Mouse (Mus musculus): ENCODE measurements around the gene Reck.
A peak's percentile ranks its signal among the peaks of the same experiment; 100 is the strongest.

The Reck gene

DNA sequence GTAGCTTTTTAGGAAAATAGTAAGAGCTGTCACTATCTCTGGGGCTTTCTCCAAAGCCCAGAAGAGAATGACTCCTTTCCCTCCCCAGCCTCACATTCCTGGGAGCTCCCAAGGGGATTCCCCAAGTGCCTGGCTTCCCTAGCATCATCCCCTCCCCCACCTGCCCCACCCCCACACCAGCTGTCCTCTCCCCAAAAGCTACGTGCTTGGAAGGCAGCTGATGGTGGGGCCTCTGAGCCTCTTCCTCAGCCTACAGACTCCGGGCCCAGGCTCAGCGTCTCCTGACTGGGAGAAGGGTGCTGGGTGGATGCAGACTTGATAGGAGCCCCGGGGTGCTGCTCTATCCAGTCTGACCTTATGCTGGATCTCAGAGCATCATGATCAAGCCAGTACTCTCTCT, 94.0 kb downstream of the Reck start:
- no peak for DNase-seq (ENCODE audit: low spot score in 2 of 2)

DNA sequence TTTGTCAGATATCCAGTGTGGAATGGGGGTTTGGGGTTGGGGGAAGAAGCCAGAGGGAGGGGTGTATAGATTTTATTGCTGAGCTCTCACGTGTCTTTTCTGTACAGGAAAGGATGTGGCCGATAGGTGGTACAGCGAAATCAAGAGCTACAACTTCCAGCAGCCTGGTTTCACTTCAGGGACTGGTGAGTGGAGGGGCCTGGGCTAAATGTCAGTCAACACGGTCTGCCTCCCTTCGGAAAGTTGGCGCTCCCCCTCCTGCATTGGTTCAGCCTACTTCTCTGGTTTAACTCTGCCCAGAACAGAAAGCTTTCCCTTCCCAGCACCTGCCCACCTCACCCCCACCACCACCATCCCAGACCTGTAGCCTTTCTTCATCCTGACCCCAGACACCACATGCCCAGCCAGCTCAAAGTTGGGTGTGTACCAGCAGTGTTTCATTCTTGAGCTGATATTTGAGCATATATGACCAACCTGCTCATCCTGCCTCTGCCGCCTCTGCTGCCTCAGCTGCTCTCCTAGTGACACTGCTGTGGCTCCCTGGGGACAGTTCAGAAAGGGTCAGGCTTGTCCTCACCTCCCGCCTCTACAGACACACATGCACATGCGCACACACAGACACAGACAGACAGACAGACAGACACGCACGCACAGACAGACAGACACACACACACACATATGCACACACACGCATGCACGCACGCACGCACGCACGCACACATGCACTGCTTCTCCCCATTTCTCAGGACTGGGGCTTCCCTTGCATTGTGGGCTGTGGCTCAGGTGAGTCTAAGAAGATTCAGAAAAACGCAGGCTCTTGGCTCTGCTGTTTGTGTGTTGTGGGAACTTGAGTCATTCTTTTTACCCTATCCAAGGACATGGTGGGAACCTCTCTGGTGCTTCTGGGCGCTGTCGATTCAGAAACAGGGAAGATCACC, 95.3 kb downstream of the Reck start:
- no peak for DNase-seq (ENCODE audit: low spot score in 2 of 2)

DNA sequence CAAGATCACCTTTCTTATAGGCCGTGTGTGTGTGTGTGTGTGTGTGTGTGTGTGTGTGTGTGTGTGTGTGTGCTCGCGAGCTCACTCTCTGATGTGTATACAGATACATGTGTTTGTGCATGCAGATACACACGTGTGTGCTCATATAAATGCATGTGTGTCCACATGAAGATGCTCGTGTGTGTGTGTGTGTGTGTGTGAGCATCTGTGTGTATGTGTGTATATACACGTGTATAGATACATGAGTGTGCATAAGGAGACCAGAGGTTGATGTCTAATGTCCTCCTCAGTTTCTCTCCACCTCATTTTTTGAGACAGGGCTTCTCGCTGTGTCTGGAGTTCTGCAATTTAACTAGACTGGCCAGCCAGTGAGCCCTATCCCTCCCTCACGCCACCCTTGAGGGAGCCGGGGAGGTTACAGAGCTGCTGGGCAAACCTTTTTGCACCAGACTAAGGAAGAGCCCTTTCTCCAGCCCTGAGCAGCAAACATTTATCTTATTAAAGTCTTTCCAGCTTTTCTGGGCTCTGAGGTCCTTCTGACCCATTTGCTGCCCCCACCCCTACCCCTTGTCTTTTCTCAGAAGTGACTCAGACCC, 96.3 kb downstream of the Reck start:
- DNase-seq (ENCODE audit: low spot score in 2 of 2), result no peak

DNA sequence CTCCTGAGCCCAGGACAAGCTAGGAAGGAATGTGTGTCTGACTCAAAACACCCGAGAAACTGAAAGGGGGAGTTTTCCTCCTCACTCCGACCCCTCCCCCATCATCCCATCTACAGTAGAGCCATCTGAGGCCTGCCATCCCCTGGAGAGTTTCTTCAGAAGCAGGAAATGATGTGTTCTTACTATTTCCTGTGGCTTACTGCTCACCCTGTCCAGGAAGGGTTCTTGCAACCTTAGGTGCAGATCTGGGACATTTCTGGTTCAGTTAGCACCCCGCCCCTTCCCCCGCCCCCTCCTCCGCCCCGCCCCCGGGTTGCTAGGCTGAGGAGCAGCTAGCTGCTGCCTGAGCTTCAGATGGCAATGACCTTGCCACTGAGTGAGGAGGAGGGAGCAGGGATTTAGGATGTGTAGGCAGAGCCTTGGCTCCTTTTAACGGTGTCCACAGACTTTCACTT, 96.8 kb downstream of the Reck start:
- peak; percentile 51 to 55 for DNase-seq (ENCODE audit: low spot score in 2 of 2)

DNA sequence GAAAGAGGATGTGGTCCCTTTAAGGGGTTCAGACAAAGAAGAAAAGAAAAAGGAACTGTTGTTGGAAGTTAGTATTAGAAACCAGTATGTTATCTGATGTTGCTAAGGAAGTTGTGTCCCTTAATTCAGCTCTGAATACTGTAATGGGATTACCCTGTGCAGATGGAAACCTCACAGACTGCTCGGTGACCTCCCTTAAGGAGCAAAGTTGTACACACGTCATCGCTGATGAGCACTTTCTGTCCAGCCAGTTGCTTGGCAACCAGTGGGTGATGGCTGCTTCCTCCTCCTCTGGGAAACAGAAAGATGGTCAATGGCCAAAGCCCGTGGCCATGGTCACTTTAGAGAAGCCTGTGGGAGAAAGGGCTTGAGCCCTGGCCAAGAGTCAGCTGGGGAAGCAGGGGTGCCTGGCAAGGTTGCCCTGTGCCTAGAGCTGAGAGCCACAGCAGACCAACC, 98.2 kb downstream of the Reck start:
- DNase-seq (ENCODE audit: low spot score in 2 of 2), result no peak

DNA sequence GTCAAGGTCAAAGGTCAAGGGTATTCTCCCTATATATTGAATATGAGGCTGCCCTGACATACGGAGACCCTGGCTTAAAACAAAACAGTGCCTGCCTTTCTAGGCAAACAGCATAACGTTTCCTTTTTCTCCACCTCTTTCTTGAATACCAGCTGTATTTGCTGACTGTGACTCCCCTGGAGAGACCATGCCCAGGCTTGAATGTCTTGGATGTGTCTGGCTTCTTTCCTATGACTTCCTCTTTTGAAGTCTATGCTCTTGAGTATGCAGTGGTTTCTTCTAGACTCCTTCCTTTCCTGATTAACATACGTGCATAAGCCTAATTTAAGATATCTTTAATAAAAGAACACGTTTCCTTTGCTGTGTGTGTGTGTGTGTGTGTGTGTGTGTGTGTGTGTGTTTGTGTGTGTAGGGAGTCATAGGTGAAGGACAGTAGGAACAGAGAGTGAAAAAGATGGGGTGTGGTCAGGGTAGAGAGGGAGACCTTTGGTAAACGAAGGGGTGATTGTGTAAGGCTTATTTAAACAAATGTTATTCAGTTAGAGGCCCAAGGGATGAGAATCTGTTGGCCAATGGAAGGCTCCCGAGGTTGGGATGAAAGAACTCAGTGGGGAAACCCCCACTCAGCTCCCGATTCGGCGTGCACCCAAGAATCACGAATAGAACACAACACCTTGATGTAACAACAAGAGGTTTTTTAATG, 99.7 kb downstream of the Reck start:
- DNase-seq (ENCODE audit: low spot score in 2 of 2), result no peak

DNA sequence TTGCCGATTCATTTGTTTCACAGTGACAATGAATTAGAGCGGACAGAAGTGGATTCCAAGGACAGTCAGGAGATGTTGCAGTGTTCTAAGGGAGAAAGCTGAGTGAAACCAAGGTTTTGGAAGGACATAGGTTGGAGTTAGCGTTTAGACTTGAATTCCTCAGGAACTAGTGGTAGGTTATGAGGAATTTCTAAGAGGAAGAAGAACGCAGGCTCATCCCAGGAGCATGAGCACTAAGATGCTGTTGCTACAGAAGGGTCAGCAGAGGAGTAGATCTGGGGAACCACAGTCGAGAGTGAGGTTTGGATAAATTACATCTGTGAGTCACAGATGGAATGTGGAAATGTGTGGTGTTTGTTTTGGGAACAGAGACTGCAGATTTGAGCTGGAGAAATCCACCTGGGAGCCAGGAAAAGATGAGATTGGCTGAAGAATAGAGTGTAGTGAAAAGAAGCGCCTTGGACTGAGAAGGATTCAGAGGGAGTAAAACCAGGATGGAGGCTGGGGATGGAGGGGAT, 101.0 kb downstream of the Reck start:
- no peak for DNase-seq (ENCODE audit: low spot score in 2 of 2)

DNA sequence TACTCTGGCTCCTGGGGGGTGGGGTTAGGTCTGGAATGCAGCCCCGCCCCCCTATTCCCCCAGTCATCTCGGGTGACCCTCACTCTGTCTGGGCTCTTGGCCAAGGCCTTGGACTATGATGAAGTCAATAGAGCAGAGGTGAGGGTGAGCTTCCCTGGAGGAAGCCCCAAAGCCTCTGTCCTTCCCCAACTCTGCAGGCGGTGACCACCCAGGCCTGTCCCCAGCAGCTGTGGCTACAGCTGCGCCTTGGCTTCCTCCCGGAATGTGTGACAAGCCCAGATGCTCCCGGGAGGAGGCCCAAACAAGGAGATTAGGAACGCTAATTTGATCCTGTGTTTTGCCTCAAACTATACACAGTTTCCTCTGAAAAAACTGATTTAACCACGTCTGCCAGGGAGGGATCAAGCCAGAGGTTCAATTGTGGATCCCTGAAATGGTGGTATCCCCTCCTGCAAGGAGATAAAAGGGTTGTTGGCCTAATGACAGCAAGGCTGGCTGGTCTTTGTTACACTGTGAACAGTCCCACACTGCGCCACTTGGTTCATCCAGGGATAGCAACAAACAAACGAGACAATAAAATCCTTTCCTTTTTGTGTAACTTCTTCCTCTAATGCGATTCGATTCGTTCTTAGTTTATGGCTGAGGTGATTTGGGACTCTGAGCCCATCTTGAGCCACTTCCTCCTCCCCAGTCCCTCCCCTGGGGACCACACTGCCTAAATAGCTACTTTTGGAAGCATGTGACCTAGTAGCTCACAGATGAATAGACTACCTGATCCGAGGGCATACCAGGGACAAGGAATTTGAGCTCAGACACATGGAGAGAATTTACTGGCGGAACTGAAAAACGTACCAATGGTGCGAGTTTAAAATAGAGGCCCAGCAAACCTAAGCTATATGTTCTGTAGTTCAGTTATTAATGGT, 103.5 kb downstream of the Reck start:
- DNase-seq (ENCODE audit: low spot score in 2 of 2), result no peak

DNA sequence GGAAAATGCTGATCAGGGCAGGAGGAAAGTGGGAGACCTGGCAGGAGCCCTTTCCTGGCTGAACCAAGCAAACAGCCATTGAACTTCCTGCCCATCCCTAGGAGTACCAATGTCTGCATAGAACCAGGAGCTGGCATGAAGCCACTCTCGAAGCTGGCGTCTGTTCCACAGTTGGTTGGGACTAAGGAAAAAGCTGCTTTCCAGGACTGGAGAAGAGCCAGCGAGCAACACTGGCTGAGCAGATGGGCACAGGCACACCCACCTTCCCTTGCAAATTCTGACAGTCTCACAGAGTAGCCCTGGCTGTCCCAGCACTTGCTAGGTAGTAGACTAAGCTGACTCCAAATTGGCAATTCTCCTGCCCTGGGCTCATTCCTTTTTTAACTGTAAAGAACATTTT, 104.4 kb downstream of the Reck start:
- no peak for DNase-seq (ENCODE audit: low spot score in 2 of 2)

DNA sequence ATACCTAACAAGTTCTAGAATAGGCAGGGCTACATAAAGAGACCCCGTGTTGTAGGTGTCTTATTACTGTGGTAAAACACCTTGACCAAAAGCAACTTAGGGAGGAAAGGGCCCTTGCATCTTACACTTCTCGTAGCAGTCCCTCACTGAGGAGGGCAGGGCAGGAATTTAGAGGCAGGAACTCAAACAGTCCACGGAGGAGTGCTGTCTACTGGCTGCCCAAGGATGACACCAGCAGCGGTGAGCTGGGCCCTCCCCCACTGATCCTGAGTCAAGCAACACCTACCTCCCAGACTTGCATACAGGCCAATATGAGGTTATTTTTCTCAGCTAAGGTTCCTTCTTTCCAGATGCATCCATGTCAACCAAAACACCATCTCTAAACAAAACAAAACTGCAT, 104.9 kb downstream of the Reck start:
- DNase-seq (ENCODE audit: low spot score in 2 of 2), result no peak

DNA sequence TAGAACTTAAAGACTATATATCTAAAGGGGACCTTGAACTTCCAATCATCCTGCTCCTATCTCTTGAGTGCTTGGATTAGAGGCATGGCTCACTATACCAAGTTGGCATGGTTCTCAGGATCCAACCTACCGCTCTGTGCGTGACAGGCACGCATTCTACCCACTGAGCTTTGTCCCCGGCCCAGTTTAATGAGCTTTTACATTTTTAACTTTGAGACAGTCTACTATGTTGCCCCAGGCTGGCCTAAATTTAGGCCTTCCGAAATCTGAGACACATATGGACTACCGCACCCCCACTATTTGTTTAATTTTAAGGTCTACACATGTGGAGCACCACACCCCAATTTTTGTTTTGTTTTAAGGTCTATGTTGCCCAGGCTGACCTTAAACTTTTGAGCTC, 105.5 kb downstream of the Reck start:
- DNase-seq (ENCODE audit: low spot score in 2 of 2), result no peak

DNA sequence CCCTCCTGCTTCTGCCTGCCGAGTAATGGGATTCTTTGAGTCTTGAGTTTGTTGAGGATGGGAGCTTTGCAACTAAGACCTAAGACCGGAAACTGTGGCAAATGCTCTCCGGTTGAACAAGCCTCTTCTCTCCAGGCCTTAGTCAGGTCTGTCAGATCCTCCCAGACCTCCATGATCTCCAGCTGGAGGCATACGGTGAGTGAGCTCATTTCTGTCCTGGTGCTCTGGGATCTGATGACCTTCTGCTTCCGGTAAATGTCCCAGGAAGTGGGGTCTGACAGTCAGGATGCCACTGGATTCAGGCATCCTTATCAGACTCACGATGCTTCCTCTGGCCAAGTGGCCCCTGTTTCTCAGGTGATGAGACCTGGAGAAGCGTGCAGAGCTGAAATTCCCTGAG, 105.9 kb downstream of the Reck start:
- DNase-seq (ENCODE audit: low spot score in 2 of 2), result no peak

DNA sequence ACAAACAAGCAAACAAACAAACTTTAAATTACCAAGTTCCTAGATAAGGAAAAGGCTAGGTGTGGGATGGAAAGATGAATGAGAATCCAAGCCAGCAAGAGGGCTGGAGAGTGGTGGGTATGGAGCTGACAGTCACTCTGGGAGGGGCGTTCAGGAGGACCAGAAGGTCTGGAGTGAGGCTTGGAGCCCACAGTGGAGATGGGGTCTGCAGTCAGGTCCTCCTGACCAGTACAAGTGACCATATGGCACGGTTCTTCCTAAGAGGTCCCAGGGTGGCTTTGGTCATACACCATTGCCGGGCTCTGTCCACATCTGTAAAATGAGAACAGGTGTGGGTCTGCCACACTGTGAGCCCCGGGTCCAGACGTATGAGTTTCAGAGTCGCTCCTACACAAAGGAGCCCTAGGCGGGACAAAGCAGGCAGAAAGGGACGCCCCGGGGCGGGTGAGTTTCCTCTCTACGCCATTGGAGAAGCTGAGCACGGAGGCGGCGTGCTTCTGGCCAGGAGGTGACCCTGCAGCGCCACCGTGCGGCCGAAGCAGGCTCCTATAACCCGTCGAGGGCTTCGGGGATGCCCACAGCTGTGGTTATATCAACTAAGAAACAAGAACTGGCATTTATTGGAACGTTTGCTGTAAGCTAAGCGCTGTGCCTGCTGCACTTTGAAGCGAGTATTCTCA, 106.9 kb downstream of the Reck start:
- DNase-seq (ENCODE audit: low spot score in 2 of 2), result peak; percentile 89 to 98

DNA sequence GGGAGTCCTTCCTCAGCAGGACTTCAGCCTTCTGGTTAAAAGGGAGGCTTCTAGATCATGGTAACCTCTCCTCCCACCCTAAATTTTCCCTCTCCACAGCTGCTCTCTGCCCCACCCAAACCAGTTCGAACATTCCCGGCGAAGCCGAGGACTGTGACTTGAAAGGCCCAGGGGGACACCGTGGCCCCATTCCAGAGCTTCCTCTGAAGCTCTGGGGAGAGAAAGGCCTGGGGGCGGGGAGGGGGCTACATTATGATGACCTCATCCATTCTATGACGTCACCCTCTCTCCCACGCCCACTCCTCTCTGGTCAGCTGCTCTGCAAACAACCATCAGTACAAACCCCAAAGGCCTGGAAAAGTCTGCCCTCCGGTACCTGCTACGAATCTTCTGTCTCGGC, 107.9 kb downstream of the Reck start, which contains the start of gene Ccin:
Ccin (plus strand) TSS at position 303 of the 400 bp plus-strand sequence.
- no peak for DNase-seq (ENCODE audit: low spot score in 2 of 2)

DNA sequence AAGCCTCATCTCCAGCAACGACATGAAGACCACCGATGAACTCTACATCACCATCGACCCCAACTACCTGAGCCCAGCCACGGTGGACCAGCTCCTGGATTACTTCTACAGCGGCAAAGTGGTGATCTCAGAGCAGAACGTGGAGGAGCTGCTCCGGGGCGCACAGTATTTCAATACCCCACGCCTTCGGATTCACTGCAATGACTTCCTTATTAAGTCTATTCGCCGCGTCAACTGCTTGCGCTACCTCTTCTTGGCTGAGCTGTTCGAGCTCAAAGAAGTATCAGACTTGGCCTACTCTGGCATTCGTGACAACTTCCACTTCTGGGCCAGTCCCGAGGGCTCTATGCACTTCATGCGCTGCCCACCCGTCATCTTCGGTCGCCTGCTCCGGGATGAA, 108.4 kb downstream of the Reck start:
- no peak for DNase-seq (ENCODE audit: low spot score in 2 of 2)

DNA sequence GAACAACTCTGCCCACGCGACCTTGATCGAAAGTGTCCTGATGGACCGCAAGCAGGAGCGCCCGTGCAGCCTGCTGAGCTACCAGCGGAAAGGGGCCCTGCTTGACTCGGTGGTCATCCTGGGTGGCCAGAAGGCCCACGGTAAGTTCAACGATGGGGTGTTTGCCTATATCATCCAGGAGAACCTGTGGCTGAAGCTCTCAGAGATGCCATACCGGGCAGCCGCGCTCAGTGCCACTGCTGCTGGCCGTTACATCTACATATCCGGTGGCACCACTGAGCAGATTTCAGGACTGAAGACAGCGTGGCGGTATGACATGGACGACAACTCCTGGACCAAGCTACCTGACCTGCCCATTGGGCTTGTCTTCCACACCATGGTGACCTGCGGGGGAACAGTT, 109.0 kb downstream of the Reck start:
- DNase-seq (ENCODE audit: low spot score in 2 of 2), result no peak

DNA sequence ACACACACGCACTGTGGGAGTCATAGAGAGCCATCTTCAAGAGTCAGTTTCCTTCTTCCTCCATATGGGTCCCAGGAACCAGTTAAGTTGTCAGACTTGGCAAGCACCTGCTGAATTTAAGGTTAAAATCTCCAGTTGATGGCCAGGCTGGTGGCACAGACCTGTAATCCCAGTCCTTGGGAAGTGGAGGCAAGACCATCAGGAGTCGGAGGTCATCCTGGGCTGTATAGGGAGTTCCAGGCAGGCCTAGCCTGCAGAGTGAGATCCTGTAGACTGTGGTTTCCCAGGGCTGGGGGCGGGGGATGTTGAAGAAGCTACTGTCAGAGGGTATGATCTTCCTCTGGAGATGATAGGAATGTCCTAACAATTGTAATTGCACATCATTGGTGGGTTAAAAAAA, 113.6 kb downstream of the Reck start:
- no peak for DNase-seq (ENCODE audit: low spot score in 2 of 2)

DNA sequence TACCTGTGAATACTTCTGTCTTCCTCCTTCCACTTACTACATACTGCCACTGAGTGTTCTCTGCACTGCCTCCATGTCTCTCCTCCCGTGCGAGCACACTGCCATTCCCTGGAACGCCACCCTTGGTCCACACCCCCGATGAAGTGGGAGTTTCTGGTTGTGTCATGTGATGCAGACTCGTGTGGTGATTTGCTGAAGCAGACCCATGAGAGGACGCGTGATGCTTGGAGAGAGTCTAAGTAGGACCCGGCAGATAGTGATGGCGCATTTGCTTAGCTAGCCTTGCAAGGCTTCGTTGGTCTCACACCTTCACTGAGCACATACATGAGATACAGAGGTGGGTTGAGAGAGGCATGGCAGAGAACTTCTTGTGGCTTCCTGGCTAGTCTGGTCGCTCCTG, 117.7 kb downstream of the Reck start:
- DNase-seq (ENCODE audit: low spot score in 2 of 2), result no peak

DNA sequence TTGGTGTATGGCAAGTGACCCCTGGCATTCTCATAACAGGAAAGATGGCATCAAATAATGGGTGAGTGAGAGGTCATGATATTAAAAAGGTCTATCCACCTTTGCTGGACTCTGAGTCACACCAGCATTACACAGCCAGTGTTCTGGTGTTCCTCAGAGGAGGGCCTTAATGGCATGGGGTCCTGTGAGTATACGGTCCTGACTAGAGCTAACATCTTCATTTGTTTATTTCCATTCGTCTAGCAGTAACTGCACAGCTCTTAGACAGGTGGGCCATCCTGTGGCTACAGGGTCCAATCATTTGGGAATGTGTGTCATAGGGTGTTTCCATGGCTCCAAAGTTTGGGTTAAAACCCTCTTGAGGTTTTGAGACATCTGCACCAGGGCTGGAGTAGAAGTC, 119.0 kb downstream of the Reck start:
- DNase-seq (ENCODE audit: low spot score in 2 of 2), result no peak

Data from thymus, postnatal 10 days (tissue).